Mouse (Mus musculus) inflammation-experienced regulatory T-cells (primary cell): ENCODE measurements around the gene 9230110F15Rik. TPM values are rescaled to one million over a fixed set of nuclear protein-coding genes. Genes with fewer than 3 reads are reported as not detected.

Experiments used
- polyA plus RNA-seq, 2 experiments: library from polyadenylated mRNA; unstranded; fragments of 100-300 nt; shearing (Covaris generic); gene quantifications; one replicate each; pipeline ENCODE4 v1.2.1; 2017

9230110F15Rik gene
- not detected for polyA plus RNA-seq

GRCm38 (mm10) chr9:35844050-35844449 lies at the start of gene 9230110F15Rik:
Gene 9230110F15Rik (minus strand): TSS chr9:35844150.

GRCm38 (mm10) chr9:35790001-35790400 lies 53.9 kb downstream of the 9230110F15Rik start, which contains the start of the genes Gm27235 and D730048I06Rik:
Gene Gm27235 (minus strand): TSS chr9:35790101.
Gene D730048I06Rik (minus strand): TSS chr9:35790112.

Other genes starting within 250 kb of the 9230110F15Rik start
- under 1 TPM in 1 of 2 experiments, not detected in 1; 0.14 TPM for gene Pate4, start 232.2 kb downstream of the 9230110F15Rik start, polyA plus RNA-seq
- gene Pate3, start 195.9 kb downstream of the 9230110F15Rik start, polyA plus RNA-seq, result under 1 TPM in 1 of 2 experiments, not detected in 1; 0.56 TPM
- 1 to 10 TPM in 1 of 2 experiments, under 1 TPM in 1; 0.10 to 2.0 TPM for gene Pate1, start 156.8 kb downstream of the 9230110F15Rik start, polyA plus RNA-seq
- not detected for gene Gm17677, start 103.1 kb downstream of the 9230110F15Rik start, polyA plus RNA-seq
- not detected for gene Gm17727, start 66.0 kb downstream of the 9230110F15Rik start, polyA plus RNA-seq
- not detected for gene Gm27235, start 54.0 kb downstream of the 9230110F15Rik start, polyA plus RNA-seq
- not detected for gene D730048I06Rik, start 54.0 kb downstream of the 9230110F15Rik start, polyA plus RNA-seq
- not detected for gene 9230113P08Rik, start 64.3 kb upstream of the 9230110F15Rik start, polyA plus RNA-seq